Mouse (Mus musculus) granulocyte monocyte progenitor cell, adult 5-6 weeks (primary cell): ENCODE data around the gene Gm13278. TPM values are rescaled to one million over a fixed set of nuclear protein-coding genes. Genes with fewer than 3 reads are reported as not detected.
"Not testable (repeated sequence)": the region's sequence is repeated elsewhere in the genome, so short reads cannot be mapped to it uniquely, and the experiment has no call there.

Experiments
- ATAC-seq: replicated peaks from 2 replicates; pipeline ENCODE4 v1.8.0; 2016; ENCODE audit warnings: mild to moderate bottlenecking, moderate TSS enrichment, inconsistent platforms; ENCODE audit not compliant: poor library complexity, severe bottlenecking
- total RNA-seq, 2 experiments: library from RNA; stranded (forward) in 1 of 2; stranded (reverse) in 1 of 2; fragments of 200-712, 200-1000 nt in 1 of 2; fragments of >200 nt in 1 of 2; fragmentation: Nextera tagmentation in 1 of 2; gene quantifications; 2 replicates each; pipeline ENCODE4 v1.2.3; 2014 to 2017

Gm13278 gene
- total RNA-seq (2014; fragmentation: Nextera tagmentation) (not detected in 2 replicates), total RNA-seq (2017) (not detected in 2 replicates)

- not testable (repeated sequence) for ATAC-seq
Measured at GRCm38 (mm10) chr4:88791250-88791649, at the start of gene Gm13278. TSS of gene Gm13278 (plus strand) at chr4:88791550.

- ATAC-seq, result peak; percentile 21; the same call in 1 of the 2 replicates
Measured at GRCm38 (mm10) chr4:88742771-88743371, 48.5 kb upstream of the Gm13278 start.

GRCm38 (mm10) chr4:88744207-88744606 is 47.1 kb upstream of the Gm13278 start:
- ATAC-seq, result no peak

- ATAC-seq, result no peak
Measured at GRCm38 (mm10) chr4:88749926-88750325, 41.4 kb upstream of the Gm13278 start.

- ATAC-seq, result not testable (repeated sequence)
Measured at GRCm38 (mm10) chr4:88754818-88755340, 36.5 kb upstream of the Gm13278 start, which contains the start of gene Gm13271. TSS of gene Gm13271 (plus strand) at chr4:88754868.

GRCm38 (mm10) chr4:88756581-88757513 is 34.5 kb upstream of the Gm13278 start:
- ATAC-seq, result not testable (repeated sequence)

- peak; percentile 100 for ATAC-seq
Measured at GRCm38 (mm10) chr4:88757628-88758031, 33.7 kb upstream of the Gm13278 start.

- ATAC-seq, result not testable (repeated sequence)
Measured at GRCm38 (mm10) chr4:88758751-88759150, 32.6 kb upstream of the Gm13278 start.

- not testable (repeated sequence) for ATAC-seq
Measured at GRCm38 (mm10) chr4:88759610-88760268, 31.6 kb upstream of the Gm13278 start, which contains the start of gene Gm13283. TSS of gene Gm13283 (plus strand) at chr4:88760119.

GRCm38 (mm10) chr4:88760431-88760830 is 30.9 kb upstream of the Gm13278 start:
- not testable (repeated sequence) for ATAC-seq

- ATAC-seq, result not testable (repeated sequence)
Measured at GRCm38 (mm10) chr4:88761776-88762175, 29.6 kb upstream of the Gm13278 start.

GRCm38 (mm10) chr4:88762341-88762740 is 29.0 kb upstream of the Gm13278 start:
- not testable (repeated sequence) for ATAC-seq

GRCm38 (mm10) chr4:88763384-88764018 is 27.8 kb upstream of the Gm13278 start:
- peak; percentile 82 for ATAC-seq

- ATAC-seq, result not testable (repeated sequence)
Measured at GRCm38 (mm10) chr4:88773534-88773933, 17.8 kb upstream of the Gm13278 start, which contains the start of gene Gm13290. TSS of gene Gm13290 (plus strand) at chr4:88773834.

- ATAC-seq, result not testable (repeated sequence)
Measured at GRCm38 (mm10) chr4:88776622-88777021, 14.7 kb upstream of the Gm13278 start, which contains the start of gene Gm13289. TSS of gene Gm13289 (plus strand) at chr4:88776922.

- ATAC-seq, result not testable (repeated sequence)
Measured at GRCm38 (mm10) chr4:88779550-88779949, 11.8 kb upstream of the Gm13278 start, which contains the start of gene Gm13272. TSS of gene Gm13272 (plus strand) at chr4:88779850.

GRCm38 (mm10) chr4:88780320-88780719 is 11.0 kb upstream of the Gm13278 start:
- ATAC-seq, result not testable (repeated sequence)

GRCm38 (mm10) chr4:88781831-88782230 is 9.5 kb upstream of the Gm13278 start, which contains the start of gene Ifnz:
TSS of gene Ifnz (plus strand) at chr4:88782131.
- not testable (repeated sequence) for ATAC-seq

- not testable (repeated sequence) for ATAC-seq
Measured at GRCm38 (mm10) chr4:88782335-88782734, 9.0 kb upstream of the Gm13278 start.
